15 mouse cellular contexts compared by ENCODE assay signal in genomic region chr1:158897339-158897738, GRCm38 (mm10).
"Had no signal": no experiment of that assay in that cellular context is flagged by ENCODE, and none has a peak within 500 bp of the region (broad histone marks: within the 10 kb centered on the region; RNA-seq: fewer than 3 reads in every experiment).

No protein-coding gene starts in this region.

- H3K27me3 ChIP-seq: limb, embryonic 12.5 days; liver, embryonic 12.5 days; neural tube, embryonic 12.5 days had no signal

- ATAC-seq: liver, embryonic 12.5 days had no signal

- H3K36me3 ChIP-seq: limb, embryonic 12.5 days; liver, embryonic 12.5 days; midbrain, embryonic 10.5 days; neural tube, embryonic 12.5 days had no signal

- H3K27ac ChIP-seq: kidney, postnatal 0 days; limb, embryonic 12.5 days; liver, embryonic 12.5 days; midbrain, embryonic 10.5 days; neural tube, embryonic 12.5 days had no signal

- H3K4me3 ChIP-seq: limb, embryonic 12.5 days; liver, embryonic 12.5 days; midbrain, embryonic 10.5 days; neural tube, embryonic 12.5 days had no signal

- H3K4me2 ChIP-seq: limb, embryonic 12.5 days; liver, embryonic 12.5 days; lung, embryonic 14.5 days; neural tube, embryonic 12.5 days had no signal

- H3K9me3 ChIP-seq: limb, embryonic 12.5 days; liver, embryonic 12.5 days; midbrain, embryonic 10.5 days; neural tube, embryonic 12.5 days had no signal

- DNase-seq: kidney, postnatal 36 days; layer of hippocampus, adult 9-11 months; layer of hippocampus, postnatal 36 days; lung, embryonic 14.5 days; lung, postnatal 10 days; lung, postnatal 4 days; midbrain, embryonic 14.5 days; spleen, adult 18-20 months; thymus, adult 18-20 months; thymus, postnatal 14 days had no signal

- H3K4me1 ChIP-seq: limb, embryonic 12.5 days; liver, embryonic 12.5 days; neural tube, embryonic 12.5 days had no signal

- H3K9ac ChIP-seq: limb, embryonic 12.5 days; liver, embryonic 12.5 days; lung, embryonic 14.5 days; neural tube, embryonic 12.5 days had no signal
